Mouse (Mus musculus) megakaryocyte, embryonic 14.5 days (primary cell): Measurements from ENCODE around the gene Babam2. TPM values are rescaled to one million over a fixed set of nuclear protein-coding genes. Genes with fewer than 3 reads are reported as not detected.
A peak's percentile ranks its signal among the peaks of the same experiment; 100 is the strongest.

ENCODE experiments used
- H3K27me3 ChIP-seq: replicated peaks from 2 replicates; pipeline ENCODE3; 2012; ENCODE audit warnings: inconsistent platforms
- H3K36me3 ChIP-seq: replicated peaks from 2 replicates; pipeline ENCODE3; 2012; ENCODE audit warnings: low read length, inconsistent platforms, mixed read lengths
- H3K4me1 ChIP-seq: 2 replicates; pipeline ENCODE4 v1.6.1; 2012; ENCODE audit warnings: inconsistent platforms
- H3K4me3 ChIP-seq: replicated peaks from 2 replicates; pipeline ENCODE3; 2012; ENCODE audit warnings: moderate library complexity, mild to moderate bottlenecking, inconsistent platforms
- H3K9me3 ChIP-seq: 2 replicates; pipeline ENCODE4 v1.6.1; 2012; ENCODE audit warnings: inconsistent platforms
- FLI1 ChIP-seq: IDR thresholded peaks from 2 replicates; pipeline ENCODE4 v1.6.1; 2012; ENCODE audit warnings: low read length, inconsistent platforms, mixed read lengths
- GATA1 ChIP-seq: IDR thresholded peaks from 3 replicates; pipeline ENCODE4 v1.6.1; 2012; ENCODE audit warnings: mixed read lengths, low read length, inconsistent platforms, borderline replicate concordance
- polyA plus RNA-seq: library from polyadenylated mRNA; stranded (reverse); fragments of >175 nt; gene quantifications from 2 replicates; pipeline ENCODE4 v1.2.3, GENCODE M21; 2012; ENCODE audit warnings: low replicate concordance; ENCODE audit not compliant: insufficient read depth

Babam2 gene
- polyA plus RNA-seq, 1 experiment = 87.2 TPM

- Histone ChIP-seq H3K4me1 (peaks cover 27% of the 10 kb centered on the region), H3K9me3 (no peaks in the 10 kb centered on the region), H3K36me3 (peaks cover 44% of the 10 kb centered on the region), H3K27me3 (no peaks in the 10 kb centered on the region), H3K4me3 (no peak overlapping the region)
- TF ChIP-seq FLI1 (no peak), GATA1 (no peak)
Observed at GRCm38 (mm10) chr5:32014786-32015185, 317.3 kb downstream of the Babam2 start.

GRCm38 (mm10) chr5:32015949-32016478 lies 318.5 kb downstream of the Babam2 start:
- TF ChIP-seq GATA1 (no peak), FLI1 (no peak)
- Histone ChIP-seq H3K27me3 (no peaks in the 10 kb centered on the region), H3K4me1 (peaks cover 15% of the 10 kb centered on the region), H3K36me3 (peaks cover 31% of the 10 kb centered on the region), H3K4me3 (peak overlapping the region; percentile 44), H3K9me3 (no peaks in the 10 kb centered on the region)

GRCm38 (mm10) chr5:32017686-32018085 lies 320.2 kb downstream of the Babam2 start:
- Histone ChIP-seq H3K4me3 (no peak overlapping the region), H3K9me3 (no peaks in the 10 kb centered on the region), H3K36me3 (peaks cover 25% of the 10 kb centered on the region), H3K4me1 (peaks cover 13% of the 10 kb centered on the region), H3K27me3 (no peaks in the 10 kb centered on the region)
- TF ChIP-seq GATA1 (no peak), FLI1 (no peak)

- Histone ChIP-seq H3K4me3 (no peak overlapping the region), H3K36me3 (peaks cover 25% of the 10 kb centered on the region), H3K27me3 (no peaks in the 10 kb centered on the region), H3K9me3 (no peaks in the 10 kb centered on the region), H3K4me1 (peaks cover 13% of the 10 kb centered on the region)
- TF ChIP-seq FLI1 = no peak
- TF ChIP-seq GATA1 = no peak
Observed at GRCm38 (mm10) chr5:32018276-32018675, 320.8 kb downstream of the Babam2 start.

- no peaks in the 10 kb centered on the region for H3K27me3 ChIP-seq
- peaks cover 21% of the 10 kb centered on the region for H3K4me1 ChIP-seq
- peaks cover 17% of the 10 kb centered on the region for H3K36me3 ChIP-seq
- H3K4me3 ChIP-seq = no peak overlapping the region
- no peaks in the 10 kb centered on the region for H3K9me3 ChIP-seq
- TF ChIP-seq GATA1 (no peak), FLI1 (no peak)
Observed at GRCm38 (mm10) chr5:32029834-32030433, 332.4 kb downstream of the Babam2 start.

GRCm38 (mm10) chr5:32033185-32033584 lies 335.7 kb downstream of the Babam2 start:
- Histone ChIP-seq H3K9me3 (no peaks in the 10 kb centered on the region), H3K4me3 (no peak overlapping the region), H3K27me3 (no peaks in the 10 kb centered on the region), H3K36me3 (peaks cover 16% of the 10 kb centered on the region), H3K4me1 (peaks cover 38% of the 10 kb centered on the region)
- no peak for TF ChIP-seq GATA1
- TF ChIP-seq FLI1 = no peak

- H3K27me3 ChIP-seq = no peaks in the 10 kb centered on the region
- H3K36me3 ChIP-seq = peaks cover 16% of the 10 kb centered on the region
- H3K9me3 ChIP-seq = no peaks in the 10 kb centered on the region
- H3K4me1 ChIP-seq = peaks cover 41% of the 10 kb centered on the region
- TF ChIP-seq FLI1 = no peak
- TF ChIP-seq GATA1 = no peak
- H3K4me3 ChIP-seq = no peak overlapping the region
Observed at GRCm38 (mm10) chr5:32033621-32034020, 336.1 kb downstream of the Babam2 start.

GRCm38 (mm10) chr5:32034475-32035054 lies 337.1 kb downstream of the Babam2 start:
- Histone ChIP-seq H3K27me3 (no peaks in the 10 kb centered on the region), H3K4me3 (no peak overlapping the region), H3K36me3 (peaks cover 16% of the 10 kb centered on the region), H3K9me3 (no peaks in the 10 kb centered on the region), H3K4me1 (peaks cover 41% of the 10 kb centered on the region)
- no peak for TF ChIP-seq FLI1
- no peak for TF ChIP-seq GATA1

- TF ChIP-seq FLI1 (no peak), GATA1 (no peak)
- Histone ChIP-seq H3K4me3 (no peak overlapping the region), H3K36me3 (peaks cover 16% of the 10 kb centered on the region), H3K9me3 (no peaks in the 10 kb centered on the region), H3K4me1 (peaks cover 41% of the 10 kb centered on the region), H3K27me3 (no peaks in the 10 kb centered on the region)
Observed at GRCm38 (mm10) chr5:32035721-32036320, 338.3 kb downstream of the Babam2 start.

GRCm38 (mm10) chr5:32036896-32037295 lies 339.4 kb downstream of the Babam2 start:
- TF ChIP-seq FLI1 = no peak
- no peak for TF ChIP-seq GATA1
- H3K4me3 ChIP-seq = no peak overlapping the region
- H3K9me3 ChIP-seq = no peaks in the 10 kb centered on the region
- peaks cover 41% of the 10 kb centered on the region for H3K4me1 ChIP-seq
- H3K27me3 ChIP-seq = no peaks in the 10 kb centered on the region
- H3K36me3 ChIP-seq = peaks cover 15% of the 10 kb centered on the region
